Comparison of ENCODE assay signal across 16 mouse cellular contexts in genomic region chr10:74680559-74680958, GRCm38 (mm10).
A peak's percentile ranks its signal among the peaks of the same experiment; 100 is the strongest.
DNase-seq lines count a peak whose midpoint lies in the region; ATAC-seq lines count a peak whose summit lies in the region.
"Had no signal": no experiment of that assay in that cellular context is flagged by ENCODE, and none has a peak within 500 bp of the region (broad histone marks: within the 10 kb centered on the region; RNA-seq: fewer than 3 reads in every experiment).

No protein-coding gene starts in this region.

- 0 out of 2 replicates have a peak, but pooled peaks have one; percentile 41 for ATAC-seq in embryonic facial prominence, embryonic 12.5 days (ENCODE audit: insufficient number of reproducible peaks, insufficient read depth, low FRiP score, low TSS enrichment)
- no peak for ATAC-seq in monocyte, adult 5-6 weeks (replicated peaks; ENCODE audit: insufficient number of reproducible peaks, low FRiP score, low TSS enrichment, poor library complexity, severe bottlenecking)
- ATAC-seq: forebrain, postnatal 0 days had no signal

- H3K27me3 ChIP-seq in embryonic facial prominence, embryonic 12.5 days, result no peaks in the 10 kb centered on the region
- H3K27me3 ChIP-seq in midbrain, embryonic 10.5 days (ENCODE audit: low read depth, poor library complexity, severe bottlenecking), result no peaks in the 10 kb centered on the region
- H3K27me3 ChIP-seq: heart, embryonic 15.5 days had no signal

- H3K36me3 ChIP-seq in embryonic facial prominence, embryonic 12.5 days, result no peaks in the 10 kb centered on the region
- no peaks in the 10 kb centered on the region for H3K36me3 ChIP-seq in midbrain, embryonic 10.5 days
- H3K36me3 ChIP-seq: heart, embryonic 15.5 days had no signal

- H3K9ac ChIP-seq in embryonic facial prominence, embryonic 12.5 days, result no peak overlapping the region
- H3K9ac ChIP-seq: forebrain, postnatal 0 days; heart, embryonic 15.5 days had no signal

- H3K4me3 ChIP-seq in embryonic facial prominence, embryonic 12.5 days, result no peak overlapping the region
- H3K4me3 ChIP-seq in midbrain, embryonic 10.5 days, result no peak overlapping the region
- H3K4me3 ChIP-seq: heart, embryonic 15.5 days; layer of hippocampus, adult 2 months had no signal

- no peak overlapping the region; the same call in 1 of the 2 replicates for H3K4me2 ChIP-seq in embryonic facial prominence, embryonic 12.5 days (replicated peaks)
- H3K4me2 ChIP-seq: heart, embryonic 15.5 days had no signal

- H3K9me3 ChIP-seq in embryonic facial prominence, embryonic 12.5 days, result no peaks in the 10 kb centered on the region
- no peaks in the 10 kb centered on the region for H3K9me3 ChIP-seq in midbrain, embryonic 10.5 days (replicated peaks)
- H3K9me3 ChIP-seq: heart, embryonic 15.5 days had no signal

- WGBS in embryonic facial prominence, embryonic 12.5 days, result 9% methylated on average over 1 of the region's 1 CpGs
- 76% methylated on average over 1 of the region's 1 CpGs for WGBS in midbrain, embryonic 10.5 days

- H3K4me1 ChIP-seq in embryonic facial prominence, embryonic 12.5 days, result peaks cover 10% of the 10 kb centered on the region
- no peaks in the 10 kb centered on the region for H3K4me1 ChIP-seq in midbrain, embryonic 10.5 days

- peak; percentile 4 to 6 for DNase-seq in kidney, adult 8-10 months
- DNase-seq in kidney, adult 18-20 months, result no peak
- DNase-seq in kidney, postnatal 25 days, result peak; percentile 13 to 39
- peak; percentile 34 for DNase-seq in yolk sac, embryonic 10.5 days (ENCODE audit: low spot score)
- DNase-seq in midbrain, embryonic 10.5 days (ENCODE audit: low spot score), result no peak
- no peak for DNase-seq in adrenal gland, adult 18-20 months (ENCODE audit: low spot score in 2 of 2)
- DNase-seq: adrenal gland, postnatal 36 days; cerebellum, postnatal 10 days; forebrain, postnatal 0 days; right cerebral cortex, postnatal 25 days; thymus, adult 18-20 months had no signal

- H3K27ac ChIP-seq in embryonic facial prominence, embryonic 12.5 days, result 0 out of 2 replicates have a peak overlapping the region, but pooled peaks have one; percentile 41
- no peak overlapping the region for H3K27ac ChIP-seq in midbrain, embryonic 10.5 days (replicated peaks)
- H3K27ac ChIP-seq: heart, embryonic 15.5 days; macrophage had no signal

Comparison
In these comparisons a context has a peak if more than half of its experiments do, and no peak if none do; other contexts are left out.
1. DNase-seq: peak in kidney, adult 8-10 months (2 of 2), kidney, postnatal 25 days (2 of 2) and yolk sac, embryonic 10.5 days (single experiment); none in kidney, adult 18-20 months (single experiment), midbrain, embryonic 10.5 days (single experiment) and adrenal gland, adult 18-20 months (0 of 2).